Mouse (Mus musculus) lung, postnatal 0 days (tissue): ENCODE results near the gene Gata1.

Experiments
- CTCF ChIP-seq: IDR thresholded peaks from 2 replicates; pipeline ENCODE4 v1.5.1; 2016; ENCODE audit warnings: antibody characterized with exemption, mild to moderate bottlenecking
- EP300 ChIP-seq: IDR thresholded peaks from 2 replicates; pipeline ENCODE4 v1.6.1; 2016; ENCODE audit warnings: antibody characterized with exemption, mild to moderate bottlenecking, control low read depth

- TF ChIP-seq CTCF (no peak), EP300 (no peak)
Observed at GRCm38 (mm10) chrX:7928270-7928790, 49.5 kb downstream of the Gata1 start, which contains the start of gene Eras.
